Mouse (Mus musculus) left cerebral cortex, postnatal 10 days (tissue): Measurements from ENCODE around the gene Hyal2. TPM values are rescaled to one million over a fixed set of nuclear protein-coding genes. Genes with fewer than 3 reads are reported as not detected.

Experiments used
- DNase-seq, 2 experiments: peaks; one replicate each; pipeline ENCODE4 v3.0.0; 2021 to 2022; ENCODE audit warnings: low spot score in 2 of 2, mixed read lengths in 1 of 2; ENCODE audit errors: extremely low spot score in 1 of 2
- intact Hi-C: fragments of 180-260 bp; cut with DNase I; formaldehyde crosslinking; loops from one replicate; pipeline ENCODE4 v1.15.1; 2025
- total RNA-seq, 2 experiments: library from RNA; stranded (reverse); gene quantifications; 2 replicates each; pipeline ENCODE4 v1.2.3; 2021

Gene Hyal2
- total RNA-seq, 2 experiments from 2014 or later = 13.2 to 20.1 TPM

GRCm38 (mm10) chr9:107544196-107544700 lies 23.5 kb upstream of the Hyal2 start:
- no peak for DNase-seq
- intact Hi-C loops = no loop called here

- intact Hi-C loops = no loop called here
These were observed 23.0 kb upstream of the Hyal2 start for GRCm38 (mm10) chr9:107544729-107545128.

GRCm38 (mm10) chr9:107545199-107545598 lies 22.5 kb upstream of the Hyal2 start:
- DNase-seq = no peak
- intact Hi-C loops = no loop called here

More at GRCm38 (mm10) chr9:107544729-107545128, 23.0 kb upstream of the Hyal2 start:
- DNase-seq = no peak

DNA sequence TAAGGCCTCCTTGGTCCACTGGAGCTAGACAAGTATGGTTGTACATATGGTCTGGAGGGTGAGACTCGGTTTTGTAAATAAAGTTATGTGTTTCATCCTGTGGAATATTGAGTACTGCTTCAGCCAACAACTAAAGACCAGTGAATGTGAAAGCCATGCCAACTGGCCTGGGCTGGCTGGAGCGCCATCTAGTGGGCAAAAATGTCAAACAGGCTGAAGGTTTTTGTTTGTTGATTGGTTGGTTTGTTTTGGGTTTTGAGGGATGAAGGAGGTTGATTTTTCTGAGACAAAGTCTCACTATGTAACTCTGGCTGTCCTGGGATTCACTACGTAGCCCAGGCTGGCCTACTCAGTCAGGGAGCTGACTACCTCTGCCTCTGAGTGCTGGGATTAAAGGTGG lies 22.1 kb upstream of the Hyal2 start:
- intact Hi-C loops = no loop called here

DNA sequence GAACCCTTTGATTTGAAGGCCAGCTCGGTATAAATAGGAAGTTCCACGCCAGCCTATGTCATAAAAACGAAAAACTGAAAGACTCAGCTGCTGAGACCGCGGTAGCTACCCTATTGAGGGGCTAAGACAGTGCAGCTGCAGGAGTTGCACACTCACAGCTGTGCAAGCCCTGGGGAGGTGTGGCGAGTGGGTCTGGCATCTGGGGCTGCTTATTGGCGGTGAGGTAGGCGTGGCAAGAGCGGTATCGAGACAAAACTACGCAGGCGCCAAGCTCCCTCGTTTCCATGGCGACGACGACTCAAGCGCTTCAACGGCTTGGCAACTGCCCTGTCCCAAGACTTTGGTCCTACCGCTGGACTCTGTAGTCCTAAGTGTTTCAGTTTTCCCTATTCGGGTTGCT lies 20.7 kb upstream of the Hyal2 start, which contains the start of gene Zmynd10:
Gene Zmynd10, plus strand, starts transcription at position 273 of the 400 bp plus-strand sequence.
- DNase-seq = peak; percentile 85 to 93
- intact Hi-C loops = no loop called here

More for the DNA sequence above, 22.1 kb upstream of the Hyal2 start:
- DNase-seq = peak; percentile 59 to 73

DNA sequence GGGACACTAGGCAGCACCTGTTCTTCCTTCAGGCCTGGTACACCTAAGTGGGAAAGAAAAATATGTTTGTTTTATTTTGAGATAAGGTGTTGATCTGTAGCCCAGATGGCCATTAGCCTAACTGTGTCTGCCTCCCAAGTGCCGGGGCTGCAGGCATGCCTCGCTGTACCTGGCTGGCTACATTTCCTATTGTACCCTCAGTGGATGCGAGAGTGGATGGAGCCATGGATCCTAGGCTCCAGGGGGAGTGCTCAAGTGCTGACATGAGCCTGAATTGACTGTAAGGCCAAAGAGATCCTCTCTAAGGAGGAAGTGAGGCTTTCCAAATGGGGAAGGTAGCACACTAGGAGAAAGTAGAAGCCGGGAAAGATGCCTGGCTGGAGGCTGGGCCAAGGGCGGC lies 19.8 kb upstream of the Hyal2 start:
- no peak for DNase-seq
- intact Hi-C loops = no loop called here

DNA sequence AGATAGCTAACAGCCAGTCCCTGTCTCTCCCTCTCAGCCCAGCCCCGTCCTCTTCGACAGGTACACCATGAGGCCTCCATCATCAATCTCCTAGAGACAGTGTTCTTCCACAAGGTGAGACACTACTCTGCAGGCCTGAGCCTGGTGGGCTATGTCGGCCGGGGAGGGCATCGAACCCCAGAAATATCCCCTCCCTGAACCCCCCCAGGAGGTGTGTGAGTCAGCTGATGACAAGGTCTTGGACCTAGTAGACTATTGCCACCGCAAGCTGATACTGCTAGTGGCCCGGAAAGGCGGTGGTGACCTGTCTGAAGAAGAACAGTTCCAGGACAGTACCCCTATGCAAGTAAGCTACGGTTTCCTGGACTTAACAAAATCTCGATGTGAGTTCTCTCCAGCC lies 18.9 kb upstream of the Hyal2 start:
- intact Hi-C loops = no loop called here
- DNase-seq = no peak

DNA sequence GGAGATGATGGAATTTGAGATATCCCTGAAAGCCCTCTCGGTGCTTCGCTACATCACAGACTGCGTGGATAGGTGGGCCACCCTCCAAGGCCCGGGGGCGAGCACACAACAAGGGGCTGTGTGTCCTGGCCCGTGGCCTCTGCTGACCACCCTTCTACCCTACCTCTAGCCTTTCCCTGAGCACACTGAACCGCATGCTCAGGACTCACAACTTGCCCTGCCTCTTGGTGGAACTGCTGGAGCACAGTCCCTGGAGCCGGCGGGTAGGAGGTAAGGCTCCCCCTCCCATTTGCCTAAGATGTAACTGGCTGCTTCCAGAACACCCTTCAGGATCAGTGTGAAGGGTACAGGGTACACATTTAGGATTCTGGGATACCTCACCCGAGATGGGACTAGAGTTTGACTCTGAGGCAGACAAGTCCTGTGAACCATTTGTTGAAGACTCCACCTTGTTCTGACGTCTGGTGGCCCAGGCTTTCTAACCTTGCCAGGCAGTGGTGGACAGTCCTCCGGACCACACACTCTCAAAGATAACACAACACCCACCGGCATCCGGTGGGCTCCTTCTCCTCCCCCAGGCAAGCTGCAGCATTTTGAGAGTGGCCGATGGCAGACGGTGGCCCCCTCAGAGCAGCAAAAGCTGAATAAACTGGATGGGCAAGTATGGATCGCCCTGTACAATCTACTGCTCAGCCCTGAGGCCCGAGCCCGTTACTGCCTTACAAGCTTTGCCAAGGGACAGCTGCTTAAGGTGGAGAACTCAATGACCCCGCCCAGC lies 18.3 kb upstream of the Hyal2 start:
- intact Hi-C loops = no loop called here
- no peak for DNase-seq

GRCm38 (mm10) chr9:107550491-107551116 lies 17.1 kb upstream of the Hyal2 start:
- intact Hi-C loops = no loop called here
- DNase-seq = no peak

DNA sequence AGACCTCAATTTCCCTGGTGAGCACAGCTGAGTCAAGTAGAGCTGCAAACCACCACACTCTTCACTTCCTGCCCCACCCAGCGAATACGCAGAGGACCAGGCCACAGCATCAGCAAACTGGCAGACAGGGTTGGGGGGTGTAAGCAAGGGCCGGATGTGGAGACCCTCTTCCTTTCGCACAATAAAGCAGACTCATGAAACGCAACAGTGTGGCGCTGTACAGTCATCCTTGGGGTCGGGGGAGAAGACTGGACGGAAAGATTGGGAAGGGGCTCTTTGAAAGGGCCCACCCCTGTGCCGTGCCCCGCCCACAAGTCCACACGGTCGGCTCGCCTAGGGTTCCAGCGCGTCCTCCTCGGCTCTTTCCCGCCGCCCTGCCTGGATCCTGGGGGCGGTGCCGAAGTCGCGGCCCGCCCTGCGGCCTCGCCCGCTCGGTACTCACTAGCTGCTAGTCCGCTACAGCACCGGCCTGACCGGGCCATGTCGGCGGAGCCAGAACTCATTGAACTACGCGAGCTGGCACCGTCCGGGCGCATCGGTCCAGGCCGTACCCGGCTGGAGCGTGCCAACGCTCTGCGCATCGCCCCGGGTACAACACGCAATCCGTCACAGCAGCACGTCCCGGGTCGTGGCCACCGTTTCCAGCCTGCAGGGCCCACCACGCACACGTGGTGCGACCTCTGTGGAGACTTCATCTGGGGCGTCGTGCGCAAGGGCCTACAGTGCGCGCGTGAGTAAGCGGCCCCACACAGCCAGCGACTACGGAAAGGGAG lies 16.4 kb upstream of the Hyal2 start, which contains the start of gene Rassf1:
Gene Rassf1, plus strand, starts transcription at position 439 of the 773 bp plus-strand sequence.
- intact Hi-C loops = no loop called here
- DNase-seq = peak in 1 of 2 experiments; percentile 73

GRCm38 (mm10) chr9:107551890-107552355 lies 15.8 kb upstream of the Hyal2 start:
- intact Hi-C loops = no loop called here
- no peak for DNase-seq

GRCm38 (mm10) chr9:107552690-107553393 lies 14.9 kb upstream of the Hyal2 start:
- intact Hi-C loops = no loop called here

DNA sequence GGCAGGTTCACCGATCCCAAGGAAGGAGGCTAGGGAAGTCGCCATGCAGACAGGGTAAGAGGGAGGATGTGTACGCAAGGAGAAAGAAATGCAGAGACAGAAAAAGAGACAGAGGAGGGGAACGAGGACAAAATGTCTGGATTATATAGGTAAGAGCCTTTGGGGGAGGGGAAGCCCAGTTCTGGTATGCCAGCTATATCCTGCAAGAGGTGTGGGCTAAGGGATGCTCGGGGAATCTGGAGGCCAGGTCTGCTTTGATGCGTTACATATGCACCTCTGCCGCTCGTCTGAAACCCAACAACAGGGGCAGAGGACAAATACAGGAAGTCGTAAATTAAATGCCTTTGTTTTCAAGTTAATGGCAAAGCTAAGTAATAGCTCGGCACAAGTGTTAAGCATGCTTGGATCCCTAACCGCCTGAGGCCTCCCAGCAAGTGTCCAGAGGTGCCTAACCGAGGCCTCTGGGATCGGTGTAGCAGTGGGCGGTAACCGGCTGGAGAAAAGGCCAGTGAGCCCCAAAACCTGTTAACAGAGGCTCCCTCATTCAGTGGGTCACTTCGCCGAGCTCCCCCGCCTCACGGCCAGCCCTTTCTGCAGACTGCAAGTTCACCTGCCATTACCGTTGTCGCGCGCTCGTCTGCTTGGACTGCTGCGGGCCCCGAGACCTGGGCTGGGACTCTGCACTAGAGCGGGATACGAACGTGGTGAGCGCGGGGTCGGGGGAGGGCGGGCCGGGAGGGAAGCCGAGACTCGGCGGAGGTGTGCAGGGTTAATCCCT lies 14.0 kb upstream of the Hyal2 start:
- intact Hi-C loops = no loop called here
- DNase-seq = peak in 1 of 2 experiments; percentile 59

More at GRCm38 (mm10) chr9:107552690-107553393, 14.9 kb upstream of the Hyal2 start:
- DNase-seq = no peak

- peak; percentile 92 to 96 for DNase-seq
- intact Hi-C loops = no loop called here
These were observed 13.4 kb upstream of the Hyal2 start for GRCm38 (mm10) chr9:107554319-107554825.

GRCm38 (mm10) chr9:107555031-107555457 lies 12.7 kb upstream of the Hyal2 start:
- DNase-seq = peak in 1 of 2 experiments; percentile 75
- intact Hi-C loops = no loop called here

- no peak for DNase-seq
- intact Hi-C loops = no loop called here
These were observed 12.0 kb upstream of the Hyal2 start for GRCm38 (mm10) chr9:107555701-107556100.

DNA sequence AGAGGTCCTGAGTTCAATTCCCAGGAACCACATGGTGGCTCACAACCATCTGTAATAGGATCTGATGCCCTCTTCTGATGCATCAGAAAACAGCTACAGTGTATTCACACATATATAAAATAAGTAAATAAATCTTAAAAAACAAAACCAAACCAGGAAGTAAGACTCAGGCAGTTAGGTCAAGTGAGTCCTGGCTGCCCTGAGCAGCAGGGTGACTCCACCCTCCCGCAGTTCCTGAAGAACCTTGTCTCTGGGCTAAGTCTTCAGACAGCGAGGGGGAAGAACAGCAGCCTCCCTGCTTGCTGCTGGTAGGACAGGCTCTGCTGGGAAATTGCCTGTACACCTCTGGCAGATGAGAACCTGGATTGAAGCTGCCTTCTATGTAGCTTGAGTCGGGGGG lies 11.4 kb upstream of the Hyal2 start:
- DNase-seq = no peak
- intact Hi-C loops = no loop called here
